Mouse (Mus musculus) liver, embryonic 11.5 days (tissue): Measurements from ENCODE around the gene Olfr263. TPM values are rescaled to one million over a fixed set of nuclear protein-coding genes. Genes with fewer than 3 reads are reported as not detected.

Experiments used
- ATAC-seq: fragments of 200-750 bp; cut with Nextera tagmentation; replicated peaks from 2 replicates; pipeline ENCODE4 v1.8.0; 2017; ENCODE audit warnings: moderate number of reproducible peaks, mild to moderate bottlenecking, moderate TSS enrichment, moderate library complexity; ENCODE audit not compliant: low FRiP score
- DNase-seq: peaks from one replicate; pipeline ENCODE4 v3.0.0-alpha.2; 2017; ENCODE audit warnings: low spot score
- H3K27ac ChIP-seq: fragments of 300-500 bp; sonication (generic); 2 replicates; pipeline ENCODE4 v1.5.1; 2014; ENCODE audit warnings: mild to moderate bottlenecking, low read depth, low read length, control low read depth
- H3K27me3 ChIP-seq: fragments of 300-500 bp; sonication (generic); replicated peaks from 2 replicates; pipeline ENCODE4 v1.6.1; 2014; ENCODE audit warnings: low read length, mixed read lengths; ENCODE audit not compliant: control insufficient read depth, insufficient read depth
- H3K36me3 ChIP-seq: fragments of 300-500 bp; sonication (generic); 2 replicates; pipeline ENCODE4 v1.6.1; 2014; ENCODE audit warnings: mild to moderate bottlenecking, low read length, moderate library complexity, mixed read lengths; ENCODE audit not compliant: control insufficient read depth, insufficient read depth
- H3K4me1 ChIP-seq: fragments of 300-500 bp; sonication (generic); replicated peaks from 2 replicates; pipeline ENCODE4 v1.6.1; 2014; ENCODE audit warnings: low read length, mixed read lengths; ENCODE audit not compliant: control insufficient read depth, insufficient read depth
- H3K4me2 ChIP-seq: fragments of 300-500 bp; sonication (generic); 2 replicates; pipeline ENCODE4 v1.6.1; 2014; ENCODE audit warnings: mild to moderate bottlenecking, control low read depth, moderate library complexity
- H3K4me3 ChIP-seq: fragments of 300-500 bp; sonication (generic); 2 replicates; pipeline ENCODE4 v1.5.1; 2014; ENCODE audit warnings: low read depth, low read length, control low read depth
- H3K9ac ChIP-seq: fragments of 300-500 bp; sonication (generic); 2 replicates; pipeline ENCODE4 v1.6.1; 2014; ENCODE audit warnings: low read depth, low read length, control low read depth
- H3K9me3 ChIP-seq: fragments of 300-500 bp; sonication (generic); 2 replicates; pipeline ENCODE4 v1.6.1; 2016; ENCODE audit warnings: low read length, inconsistent platforms, mixed read lengths; ENCODE audit not compliant: control insufficient read depth
- whole genome bisulfite sequencing: fragments of 180-500 bp; shearing (Covaris S2); extraction: QIAGEN DNeasy Blood & Tissue Kit; methylation state at CpG from one replicate; pipeline ENCODE4 v1.1.7; 2014; 5-methylcytosine and 5-hydroxymethylcytosine counted together
- polyA plus RNA-seq: library from polyadenylated mRNA; unstranded; fragments of >200 nt; fragmentation: Nextera tagmentation; extraction: Ambion mirVana; gene quantifications from 2 replicates; pipeline ENCODE4 v1.2.1, GENCODE M21; 2014

The Olfr263 gene
- polyA plus RNA-seq, 1 experiment from 2014 or later: not detected

GRCm38 (mm10) chr13:21180551-21181530, 51.4 kb downstream of the Olfr263 start:
- H3K4me2 ChIP-seq: peak overlapping the region; percentile 98
- H3K9me3 ChIP-seq: no peaks in the 10 kb centered on the region
- peaks cover 37% of the 10 kb centered on the region for H3K36me3 ChIP-seq
- peak overlapping the region; percentile 100 for H3K4me3 ChIP-seq
- H3K27me3 ChIP-seq: no peaks in the 10 kb centered on the region
- peak overlapping the region; percentile 99 for H3K9ac ChIP-seq
- WGBS: under 1% methylated on average over 71 of the region's 71 CpGs
- peak overlapping the region; percentile 73 for H3K27ac ChIP-seq
- peaks cover 30% of the 10 kb centered on the region for H3K4me1 ChIP-seq
- no peak for DNase-seq
- peak; percentile 35 for ATAC-seq

- H3K4me3 ChIP-seq: peak overlapping the region; percentile 100
- DNase-seq: no peak
- H3K4me2 ChIP-seq: peak overlapping the region; percentile 98
- ATAC-seq: no peak
- peaks cover 45% of the 10 kb centered on the region for H3K36me3 ChIP-seq
- 78% methylated on average over 7 of the region's 7 CpGs for WGBS
- no peak overlapping the region for H3K27ac ChIP-seq
- no peaks in the 10 kb centered on the region for H3K9me3 ChIP-seq
- H3K9ac ChIP-seq: peak overlapping the region; percentile 99
- peaks cover 30% of the 10 kb centered on the region for H3K4me1 ChIP-seq
- no peaks in the 10 kb centered on the region for H3K27me3 ChIP-seq
Observed at GRCm38 (mm10) chr13:21181996-21182395, 52.6 kb downstream of the Olfr263 start.

- WGBS: 93% methylated on average over 6 of the region's 6 CpGs
- H3K27me3 ChIP-seq: no peaks in the 10 kb centered on the region
- no peak overlapping the region for H3K4me3 ChIP-seq
- H3K36me3 ChIP-seq: peaks cover 55% of the 10 kb centered on the region
- ATAC-seq (no peak), DNase-seq (no peak)
- no peak overlapping the region; the same call in 1 of the 2 replicates for H3K4me2 ChIP-seq
- no peak overlapping the region for H3K27ac ChIP-seq
- H3K9me3 ChIP-seq: no peaks in the 10 kb centered on the region
- H3K9ac ChIP-seq: no peak overlapping the region
- peaks cover 30% of the 10 kb centered on the region for H3K4me1 ChIP-seq
Observed at GRCm38 (mm10) chr13:21183066-21183465, 53.6 kb downstream of the Olfr263 start.

- H3K36me3 ChIP-seq: peaks cover 61% of the 10 kb centered on the region
- WGBS: 88% methylated on average over 7 of the region's 7 CpGs
- no peak overlapping the region for H3K4me3 ChIP-seq
- DNase-seq (no peak), ATAC-seq (no peak)
- no peak overlapping the region for H3K9ac ChIP-seq
- no peak overlapping the region for H3K4me2 ChIP-seq
- peaks cover 24% of the 10 kb centered on the region for H3K4me1 ChIP-seq
- no peaks in the 10 kb centered on the region for H3K27me3 ChIP-seq
- H3K27ac ChIP-seq: no peak overlapping the region
- no peaks in the 10 kb centered on the region for H3K9me3 ChIP-seq
Observed at GRCm38 (mm10) chr13:21183661-21184060, 54.2 kb downstream of the Olfr263 start.

GRCm38 (mm10) chr13:21185521-21185920, 56.1 kb downstream of the Olfr263 start:
- no peak overlapping the region for H3K4me3 ChIP-seq
- no peak overlapping the region for H3K27ac ChIP-seq
- H3K9me3 ChIP-seq: no peaks in the 10 kb centered on the region
- peak overlapping the region; percentile 26; the same call in 1 of the 2 replicates for H3K9ac ChIP-seq
- 80% methylated on average over 4 of the region's 4 CpGs for WGBS
- H3K4me2 ChIP-seq: no peak overlapping the region
- peaks cover 75% of the 10 kb centered on the region for H3K36me3 ChIP-seq
- H3K4me1 ChIP-seq: peaks cover 20% of the 10 kb centered on the region
- H3K27me3 ChIP-seq: no peaks in the 10 kb centered on the region
- ATAC-seq: no peak
- DNase-seq: no peak

Other genes starting within 250 kb of the Olfr263 start
- gene Olfr1370, start 54.7 kb upstream of the Olfr263 start, polyA plus RNA-seq: not detected in 2 replicates
- gene Olfr1369-ps1, start 18.2 kb upstream of the Olfr263 start, polyA plus RNA-seq: 0.14 and 0.22 TPM in 2 replicates
- gene Olfr1368, start 16.2 kb downstream of the Olfr263 start, polyA plus RNA-seq: not detected in 2 replicates
- 165 and 175 TPM in 2 replicates for gene Trim27, start 49.8 kb downstream of the Olfr263 start, polyA plus RNA-seq
- not detected in 2 replicates for gene Gpx5, start 163.1 kb downstream of the Olfr263 start, polyA plus RNA-seq
- not detected in 2 replicates for gene Gpx6, start 182.5 kb downstream of the Olfr263 start, polyA plus RNA-seq
- gene Olfr1367, start 217.3 kb downstream of the Olfr263 start, polyA plus RNA-seq: not detected in 2 replicates
- 10.2 and 12.0 TPM in 2 replicates for gene Zscan12, start 233.2 kb downstream of the Olfr263 start, polyA plus RNA-seq